Mouse (Mus musculus): ENCODE measurements at regions not wholly inside any gene's neighbourhood (a gene's known extent, or its start where the extent isn't known, plus 50 kb on each side); places are given as distances from the start of the nearest gene placed in this dataset.

GRCm38 (mm10) chr1:190526634-190527033 is 356.1 kb upstream of the Prox1 start:
- TF ChIP-seq CTCF (IDR thresholded peaks at IDR 0.05; ENCODE audit: low read depth): no peak
- TF ChIP-seq EP300 (optimal IDR thresholded peaks at IDR 0.05): no peak
